ENCODE assay signal across 9 mouse cellular contexts in genomic region chr2:152806037-152806436, GRCm38 (mm10). TPM values are rescaled to one million over a fixed set of nuclear protein-coding genes. Genes with fewer than 3 reads are reported as not detected.
DNase-seq lines count a peak whose midpoint lies in the region; ATAC-seq lines count a peak whose summit lies in the region.
"Had no signal": no experiment of that assay in that cellular context is flagged by ENCODE, and none has a peak within 500 bp of the region (broad histone marks: within the 10 kb centered on the region; RNA-seq: fewer than 3 reads in every experiment).

No protein-coding gene starts in this region.

- H3K36me3 ChIP-seq in forebrain, embryonic 11.5 days (ENCODE audit: control insufficient read depth, insufficient read depth, low read length): no peaks in the 10 kb centered on the region
- H3K36me3 ChIP-seq in forebrain, embryonic 16.5 days (ENCODE audit: control insufficient read depth, insufficient read depth): no peaks in the 10 kb centered on the region
- no peaks in the 10 kb centered on the region for H3K36me3 ChIP-seq in embryonic facial prominence, embryonic 14.5 days (ENCODE audit: control insufficient read depth, insufficient read depth, low read length)
- peaks cover 15% of the 10 kb centered on the region; the same call in 1 of the 2 replicates for H3K36me3 ChIP-seq in limb, embryonic 13.5 days
- H3K36me3 ChIP-seq in hindbrain, embryonic 12.5 days: no peaks in the 10 kb centered on the region
- H3K36me3 ChIP-seq: hindbrain, embryonic 15.5 days had no signal

- DNase-seq in forebrain, embryonic 11.5 days (ENCODE audit: low spot score): no peak
- DNase-seq in 3T3-L1 (ENCODE audit: low read depth, low spot score): peak; percentile 92
- no peak for DNase-seq in embryonic facial prominence, embryonic 14.5 days (ENCODE audit: low spot score)
- no peak for DNase-seq in embryo, embryonic 9.5 days (ENCODE audit: extremely low spot score)
- DNase-seq in urinary bladder, postnatal 10 days (ENCODE audit: low spot score): no peak

- H3K4me2 ChIP-seq in forebrain, embryonic 11.5 days (ENCODE audit: low read depth, low read length, severe bottlenecking): no peak overlapping the region
- H3K4me2 ChIP-seq in forebrain, embryonic 16.5 days (ENCODE audit: low read length): no peak overlapping the region
- no peak overlapping the region for H3K4me2 ChIP-seq in embryonic facial prominence, embryonic 14.5 days (ENCODE audit: low read depth, low read length)
- H3K4me2 ChIP-seq in limb, embryonic 13.5 days (replicated peaks): no peak overlapping the region
- H3K4me2 ChIP-seq in hindbrain, embryonic 12.5 days (replicated peaks): no peak overlapping the region
- H3K4me2 ChIP-seq: hindbrain, embryonic 15.5 days had no signal

- H3K27me3 ChIP-seq in forebrain, embryonic 11.5 days (ENCODE audit: control insufficient read depth, insufficient read depth, low read length): no peaks in the 10 kb centered on the region
- H3K27me3 ChIP-seq in forebrain, embryonic 16.5 days (replicated peaks; ENCODE audit: control insufficient read depth, insufficient read depth, low read length): no peaks in the 10 kb centered on the region
- H3K27me3 ChIP-seq in embryonic facial prominence, embryonic 14.5 days (replicated peaks; ENCODE audit: control insufficient read depth, insufficient read depth, low read length): no peaks in the 10 kb centered on the region
- no peaks in the 10 kb centered on the region for H3K27me3 ChIP-seq in limb, embryonic 13.5 days
- H3K27me3 ChIP-seq in hindbrain, embryonic 12.5 days: no peaks in the 10 kb centered on the region
- H3K27me3 ChIP-seq: hindbrain, embryonic 15.5 days had no signal

- no peaks in the 10 kb centered on the region for H3K9me3 ChIP-seq in forebrain, embryonic 11.5 days (ENCODE audit: control insufficient read depth, low read length)
- no peaks in the 10 kb centered on the region for H3K9me3 ChIP-seq in forebrain, embryonic 16.5 days (ENCODE audit: control insufficient read depth, low read length)
- no peaks in the 10 kb centered on the region for H3K9me3 ChIP-seq in embryonic facial prominence, embryonic 14.5 days (ENCODE audit: control insufficient read depth, low read length)
- no peaks in the 10 kb centered on the region for H3K9me3 ChIP-seq in limb, embryonic 13.5 days
- no peaks in the 10 kb centered on the region for H3K9me3 ChIP-seq in hindbrain, embryonic 12.5 days (replicated peaks)
- H3K9me3 ChIP-seq: hindbrain, embryonic 15.5 days had no signal

- H3K9ac ChIP-seq in forebrain, embryonic 11.5 days (ENCODE audit: low read length): no peak overlapping the region
- no peak overlapping the region for H3K9ac ChIP-seq in forebrain, embryonic 16.5 days (replicated peaks; ENCODE audit: low read depth, low read length)
- no peak overlapping the region for H3K9ac ChIP-seq in embryonic facial prominence, embryonic 14.5 days (ENCODE audit: low read depth, low read length)
- H3K9ac ChIP-seq in limb, embryonic 13.5 days: no peak overlapping the region
- H3K9ac ChIP-seq in hindbrain, embryonic 12.5 days: no peak overlapping the region
- H3K9ac ChIP-seq: hindbrain, embryonic 15.5 days had no signal

- H3K4me3 ChIP-seq in forebrain, embryonic 11.5 days (ENCODE audit: low read depth, low read length): no peak overlapping the region
- H3K4me3 ChIP-seq in forebrain, embryonic 16.5 days (replicated peaks; ENCODE audit: low read length): no peak overlapping the region
- no peak overlapping the region for H3K4me3 ChIP-seq in embryonic facial prominence, embryonic 14.5 days (ENCODE audit: low read depth, low read length)
- no peak overlapping the region for H3K4me3 ChIP-seq in limb, embryonic 13.5 days
- H3K4me3 ChIP-seq in hindbrain, embryonic 12.5 days: no peak overlapping the region
- H3K4me3 ChIP-seq: hindbrain, embryonic 15.5 days had no signal

- WGBS in forebrain, embryonic 11.5 days: 92% methylated on average over 2 of the region's 2 CpGs
- 87% methylated on average over 2 of the region's 2 CpGs for WGBS in forebrain, embryonic 16.5 days
- WGBS in embryonic facial prominence, embryonic 14.5 days: 68% methylated on average over 2 of the region's 2 CpGs
- 82% methylated on average over 2 of the region's 2 CpGs for WGBS in limb, embryonic 13.5 days
- 67% methylated on average over 2 of the region's 2 CpGs for WGBS in hindbrain, embryonic 12.5 days

- ATAC-seq in forebrain, embryonic 11.5 days (replicated peaks; ENCODE audit: low FRiP score): no peak
- no peak for ATAC-seq in forebrain, embryonic 16.5 days
- no peak for ATAC-seq in embryonic facial prominence, embryonic 14.5 days (ENCODE audit: low read depth)
- ATAC-seq in limb, embryonic 13.5 days (ENCODE audit: low FRiP score, low read depth): no peak
- no peak for ATAC-seq in hindbrain, embryonic 12.5 days (ENCODE audit: low FRiP score)

- peaks cover 7% of the 10 kb centered on the region for H3K4me1 ChIP-seq in forebrain, embryonic 11.5 days (replicated peaks; ENCODE audit: control insufficient read depth, insufficient read depth, low read length)
- peaks cover 16% of the 10 kb centered on the region for H3K4me1 ChIP-seq in forebrain, embryonic 16.5 days (replicated peaks; ENCODE audit: control insufficient read depth, insufficient read depth, low read length)
- H3K4me1 ChIP-seq in embryonic facial prominence, embryonic 14.5 days (ENCODE audit: control insufficient read depth, insufficient read depth, low read length): peaks cover 26% of the 10 kb centered on the region
- peaks cover 32% of the 10 kb centered on the region for H3K4me1 ChIP-seq in limb, embryonic 13.5 days
- peaks cover 22% of the 10 kb centered on the region for H3K4me1 ChIP-seq in hindbrain, embryonic 12.5 days

- 0 out of 2 replicates have a peak overlapping the region, but pooled peaks have one; percentile 4 for H3K27ac ChIP-seq in forebrain, embryonic 11.5 days (ENCODE audit: low read depth, low read length)
- no peak overlapping the region for H3K27ac ChIP-seq in forebrain, embryonic 16.5 days (ENCODE audit: low read length)
- peak overlapping the region; percentile 39; the same call in 1 of the 2 replicates for H3K27ac ChIP-seq in embryonic facial prominence, embryonic 14.5 days (replicated peaks; ENCODE audit: low read depth, low read length)
- H3K27ac ChIP-seq in limb, embryonic 13.5 days: peak overlapping the region; percentile 52; the same call in 1 of the 2 replicates
- no peak overlapping the region for H3K27ac ChIP-seq in hindbrain, embryonic 12.5 days
- H3K27ac ChIP-seq: hindbrain, embryonic 15.5 days had no signal

RNA-seq across cellular contexts. Expression of gene Bcl2l1, which starts 25.5 kb away (rescaled TPM):
- 135 and 140 TPM in 2 replicates for polyA plus RNA-seq in forebrain, embryonic 11.5 days (2014; fragmentation: Nextera tagmentation; extraction: Ambion mirVana)
- polyA plus RNA-seq in forebrain, embryonic 16.5 days (2015; fragmentation: Nextera tagmentation; extraction: Ambion mirVana): 176 and 188 TPM in 2 replicates
- 77.3 and 86.7 TPM in 2 replicates for polyA plus RNA-seq in embryonic facial prominence, embryonic 14.5 days (2014; fragmentation: Nextera tagmentation; extraction: Ambion mirVana)
- 93.3 and 93.5 TPM in 2 replicates for polyA plus RNA-seq in limb, embryonic 13.5 days (2015; fragmentation: Nextera tagmentation; extraction: Ambion mirVana)
- polyA plus RNA-seq in hindbrain, embryonic 12.5 days (2016; fragmentation: Nextera tagmentation; extraction: Ambion mirVana): 155 and 166 TPM in 2 replicates

RNA-seq across cellular contexts. Expression of gene Tpx2, which starts 41.7 kb away (rescaled TPM):
- 168 and 185 TPM in 2 replicates for polyA plus RNA-seq in forebrain, embryonic 11.5 days (2014; fragmentation: Nextera tagmentation; extraction: Ambion mirVana)
- polyA plus RNA-seq in forebrain, embryonic 16.5 days (2015; fragmentation: Nextera tagmentation; extraction: Ambion mirVana): 40.0 and 49.6 TPM in 2 replicates
- polyA plus RNA-seq in embryonic facial prominence, embryonic 14.5 days (2014; fragmentation: Nextera tagmentation; extraction: Ambion mirVana): 69.3 and 87.9 TPM in 2 replicates
- 83.1 and 86.8 TPM in 2 replicates for polyA plus RNA-seq in limb, embryonic 13.5 days (2015; fragmentation: Nextera tagmentation; extraction: Ambion mirVana)
- 81.5 and 87.9 TPM in 2 replicates for polyA plus RNA-seq in hindbrain, embryonic 12.5 days (2016; fragmentation: Nextera tagmentation; extraction: Ambion mirVana)

RNA-seq across cellular contexts. Expression of gene Cox4i2, which starts 52.1 kb away (rescaled TPM):
- 4.6 and 5.5 TPM in 2 replicates for polyA plus RNA-seq in forebrain, embryonic 11.5 days (2014; fragmentation: Nextera tagmentation; extraction: Ambion mirVana)
- 4.7 and 6.0 TPM in 2 replicates for polyA plus RNA-seq in forebrain, embryonic 16.5 days (2015; fragmentation: Nextera tagmentation; extraction: Ambion mirVana)
- 19.1 and 27.0 TPM in 2 replicates for polyA plus RNA-seq in embryonic facial prominence, embryonic 14.5 days (2014; fragmentation: Nextera tagmentation; extraction: Ambion mirVana)
- polyA plus RNA-seq in limb, embryonic 13.5 days (2015; fragmentation: Nextera tagmentation; extraction: Ambion mirVana): 32.0 and 34.4 TPM in 2 replicates
- polyA plus RNA-seq in hindbrain, embryonic 12.5 days (2016; fragmentation: Nextera tagmentation; extraction: Ambion mirVana): 5.0 and 5.3 TPM in 2 replicates

Comparison
In these comparisons a context has a peak if more than half of its experiments do, and no peak if none do; other contexts are left out.
1. H3K27ac ChIP-seq: peak in forebrain, embryonic 11.5 days (single experiment), embryonic facial prominence, embryonic 14.5 days (single experiment) and limb, embryonic 13.5 days (single experiment); none in forebrain, embryonic 16.5 days (single experiment) and hindbrain, embryonic 12.5 days (single experiment).